Comparison of ENCODE assay signal across 8 mouse cellular contexts in the genomic region with DNA sequence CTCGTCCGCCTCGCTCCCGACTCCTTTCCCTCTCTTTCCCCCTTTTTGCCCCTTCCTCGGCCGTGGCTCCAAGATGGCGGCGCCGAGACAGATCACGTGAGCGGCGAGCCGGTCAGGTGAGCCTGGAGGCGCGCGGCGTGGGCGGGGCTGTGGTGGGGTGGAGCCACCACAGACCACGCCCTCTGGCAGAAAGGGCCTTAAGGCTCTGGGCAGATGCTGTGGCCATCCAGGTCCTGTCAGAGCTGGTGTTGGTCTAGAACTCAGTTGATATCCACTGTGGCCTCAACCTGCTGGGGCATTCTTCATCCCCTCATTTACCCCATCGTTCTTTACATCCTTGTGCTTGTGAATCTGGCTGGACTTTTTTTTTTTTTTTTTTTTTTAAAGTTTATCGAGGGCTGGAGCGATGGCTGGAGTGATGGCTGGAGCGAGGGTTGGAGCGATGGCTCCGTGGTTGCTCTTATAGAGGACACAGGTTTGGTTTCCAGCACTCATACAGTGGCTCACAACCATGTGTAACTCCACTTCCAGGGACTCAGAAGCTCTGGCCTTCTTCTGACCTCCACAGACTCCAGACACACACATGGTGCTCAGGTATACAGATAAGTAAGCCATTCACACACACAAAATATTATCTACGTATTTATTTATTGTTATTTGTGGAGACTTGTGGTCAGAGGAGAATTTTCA. TPM values are rescaled to one million over a fixed set of nuclear protein-coding genes. Genes with fewer than 3 reads are reported as not detected.
A peak's percentile ranks its signal among the peaks of the same experiment; 100 is the strongest.
DNase-seq lines count a peak whose midpoint lies in the region; ATAC-seq and TF ChIP-seq lines count a peak whose summit lies in the region.

A gene (minus strand): TSS at position 98 of the 690 bp plus-strand sequence.

- DNase-seq in liver = peak; percentile 90
- DNase-seq in splenic B cell, adult 2 months (ENCODE audit: low read depth, low spot score) = peak; percentile 93

- H3K27me3 ChIP-seq in heart, embryonic 12.5 days (replicated peaks) = no peaks in the 10 kb centered on the region
- H3K27me3 ChIP-seq in kidney, embryonic 16.5 days (ENCODE audit: insufficient read depth, low read length) = no peaks in the 10 kb centered on the region
- H3K27me3 ChIP-seq in myocyte (ENCODE audit: control insufficient read depth, insufficient read depth, insufficient read length) = no peaks in the 10 kb centered on the region
- H3K27me3 ChIP-seq in splenic B cell, adult 2 months (ENCODE audit: control insufficient read depth, insufficient read depth, low read length, poor library complexity, severe bottlenecking) = no peaks in the 10 kb centered on the region

- H3K4me1 ChIP-seq in brown adipose tissue, adult 24 weeks (ENCODE audit: control insufficient read depth, insufficient read depth, insufficient read length, low read length) = no peaks in the 10 kb centered on the region
- peaks cover 5% of the 10 kb centered on the region for H3K4me1 ChIP-seq in heart, embryonic 12.5 days (replicated peaks)
- peaks cover 11% of the 10 kb centered on the region for H3K4me1 ChIP-seq in kidney, embryonic 16.5 days (ENCODE audit: insufficient read depth, low read length)

- ATAC-seq in CD4-positive, CD25-positive, alpha-beta regulatory T cell, adult 4 months = peak; percentile 94
- ATAC-seq in erythroid progenitor cell, adult 5-6 weeks (replicated peaks; ENCODE audit: low FRiP score, poor library complexity, severe bottlenecking) = peak; percentile 92
- peak; percentile 97 for ATAC-seq in heart, embryonic 12.5 days (ENCODE audit: insufficient number of reproducible peaks, low FRiP score)
- peak; percentile 96 for ATAC-seq in kidney, embryonic 16.5 days (ENCODE audit: low FRiP score, low TSS enrichment)

- peak within 1 kb of the TSS; percentile 91 for H3K9ac ChIP-seq in heart, embryonic 12.5 days
- H3K9ac ChIP-seq in kidney, embryonic 16.5 days (replicated peaks; ENCODE audit: low read length) = peak within 1 kb of the TSS; percentile 100

- peak; percentile 65 for TF ChIP-seq POLR2A in myocyte (IDR thresholded peaks at IDR 0.05; ENCODE audit: insufficient read length, low read depth)

- peak within 1 kb of the TSS; percentile 38 for H3K27ac ChIP-seq in brown adipose tissue, adult 24 weeks (replicated peaks; ENCODE audit: low read depth, low read length)
- H3K27ac ChIP-seq in heart, embryonic 12.5 days (ENCODE audit: poor library complexity, severe bottlenecking) = peak within 1 kb of the TSS; percentile 80
- H3K27ac ChIP-seq in kidney, embryonic 16.5 days (ENCODE audit: low read length) = peak within 1 kb of the TSS; percentile 89

- no peaks in the 10 kb centered on the region for H3K9me3 ChIP-seq in heart, embryonic 12.5 days (replicated peaks)
- H3K9me3 ChIP-seq in kidney, embryonic 16.5 days (ENCODE audit: low read length) = no peaks in the 10 kb centered on the region

- H3K4me2 ChIP-seq in heart, embryonic 12.5 days = peak within 1 kb of the TSS; percentile 82
- H3K4me2 ChIP-seq in kidney, embryonic 16.5 days (replicated peaks; ENCODE audit: low read depth, low read length) = peak within 1 kb of the TSS; percentile 88
- H3K4me2 ChIP-seq in myocyte (ENCODE audit: low read depth) = peak within 1 kb of the TSS; percentile 79

- WGBS in heart, embryonic 12.5 days = 21% methylated on average over 26 of the region's 26 CpGs
- 22% methylated on average over 25 of the region's 26 CpGs for WGBS in kidney, embryonic 16.5 days

- H3K4me3 ChIP-seq in brown adipose tissue, adult 24 weeks (ENCODE audit: insufficient read depth, low read depth, low read length) = peak within 1 kb of the TSS; percentile 95
- H3K4me3 ChIP-seq in heart, embryonic 12.5 days = peak within 1 kb of the TSS; percentile 67
- H3K4me3 ChIP-seq in kidney, embryonic 16.5 days (ENCODE audit: low read length) = peak within 1 kb of the TSS; percentile 97
- H3K4me3 ChIP-seq in myocyte = peak within 1 kb of the TSS; percentile 74

- H3K36me3 ChIP-seq in heart, embryonic 12.5 days = peaks cover 25% of the 10 kb centered on the region
- peaks cover 25% of the 10 kb centered on the region for H3K36me3 ChIP-seq in kidney, embryonic 16.5 days (ENCODE audit: insufficient read depth, low read length)
- H3K36me3 ChIP-seq in myocyte (ENCODE audit: control insufficient read depth, insufficient read depth) = peaks cover 25% of the 10 kb centered on the region
- peaks cover 3% of the 10 kb centered on the region; the same call in 1 of the 2 replicates for H3K36me3 ChIP-seq in splenic B cell, adult 2 months (ENCODE audit: control insufficient read depth, insufficient read depth, low read length, poor library complexity, severe bottlenecking)

- peak within 1 kb of the TSS; percentile 41 for H3ac ChIP-seq in myocyte (ENCODE audit: control insufficient read depth, insufficient read length)

- H3K79me2 ChIP-seq in myocyte (ENCODE audit: control insufficient read depth, insufficient read depth) = peaks cover 28% of the 10 kb centered on the region

TF ChIP-seq in myocyte, 11 proteins besides CTCF, POLR2A, EP300 and RAD21:
- TF ChIP-seq USF1 (IDR thresholded peaks at IDR 0.05; ENCODE audit: low read depth) (peak; percentile 90), MYOD1 (IDR thresholded peaks at IDR 0.05; ENCODE audit: control insufficient read depth in 1 of 3, insufficient read length in 2 of 3, low read depth in 2 of 3) (peak in 1 of 3 experiments; percentile 11), SRF (IDR thresholded peaks at IDR 0.05; ENCODE audit: control insufficient read depth, insufficient read length, low read depth) (no peak)

RNA-seq across cellular contexts. Expression of the gene that starts here (rescaled TPM):
- polyA plus RNA-seq in CD4-positive, CD25-positive, alpha-beta regulatory T cell, adult 4 months (2017; shearing (Covaris generic)) = 1 to 10 TPM; 4.4 to 5.1 TPM
- polyA plus RNA-seq in brown adipose tissue, adult 24 weeks (2012; ENCODE audit: insufficient read depth, insufficient read length, missing spikeins) = 3.8 TPM in 2 replicates
- 6.8 and 8.8 TPM in 2 replicates for total RNA-seq in erythroid progenitor cell, adult 5-6 weeks (2015; ENCODE audit: low replicate concordance)
- total RNA-seq in erythroid progenitor cell, adult 5-6 weeks (2017; ENCODE audit: low replicate concordance) = 8.1 and 15.9 TPM in 2 replicates
- polyA plus RNA-seq in heart, embryonic 12.5 days (2016; fragmentation: Nextera tagmentation; extraction: Ambion mirVana) = 15.0 and 17.6 TPM in 2 replicates
- 15.5 and 16.5 TPM in 2 replicates for polyA plus RNA-seq in kidney, embryonic 16.5 days (2015; fragmentation: Nextera tagmentation; extraction: Ambion mirVana)
- polyA plus RNA-seq in myocyte (2012; fragmentation: generic; extraction: Trizol) = 7.0 TPM

Comparison
In these comparisons a context has a peak if more than half of its experiments do, and no peak if none do; other contexts are left out.
1. Peak in every context shown above with its lines: DNase-seq, ATAC-seq, H3K4me3 ChIP-seq and H3K27ac ChIP-seq.
2. H3K27ac ChIP-seq: peak in every context shown above with its lines; median percentile 89 in kidney, embryonic 16.5 days; 80 in heart, embryonic 12.5 days; 38 in brown adipose tissue, adult 24 weeks.